Mouse (Mus musculus) spleen, adult 18-20 months (tissue): ENCODE measurements around the gene St6galnac3.

Experiments
- DNase-seq, 2 experiments: peaks; one replicate each; pipeline ENCODE4 v3.0.0; 2022; ENCODE audit warnings: mixed read lengths in 2 of 2

St6galnac3 gene

GRCm38 (mm10) chr3:153689793-153690291, 35.1 kb downstream of the St6galnac3 start:
- no peak for DNase-seq

GRCm38 (mm10) chr3:153687896-153688295, 37.1 kb downstream of the St6galnac3 start:
- no peak for DNase-seq

- no peak for DNase-seq
Measured at GRCm38 (mm10) chr3:153684909-153685308, 40.1 kb downstream of the St6galnac3 start.

GRCm38 (mm10) chr3:153682303-153682702, 42.7 kb downstream of the St6galnac3 start:
- DNase-seq: peak; percentile 12 to 27

GRCm38 (mm10) chr3:153681720-153682119, 43.3 kb downstream of the St6galnac3 start:
- DNase-seq: no peak

GRCm38 (mm10) chr3:153675832-153676231, 49.1 kb downstream of the St6galnac3 start:
- DNase-seq: no peak

- peak in 1 of 2 experiments; percentile 24 for DNase-seq
Measured at GRCm38 (mm10) chr3:153675073-153675472, 49.9 kb downstream of the St6galnac3 start.

GRCm38 (mm10) chr3:153674359-153674758, 50.6 kb downstream of the St6galnac3 start:
- DNase-seq: no peak

- no peak for DNase-seq
Measured at GRCm38 (mm10) chr3:153673451-153673850, 51.5 kb downstream of the St6galnac3 start.

- DNase-seq: no peak
Measured at GRCm38 (mm10) chr3:153670953-153671674, 53.9 kb downstream of the St6galnac3 start.

GRCm38 (mm10) chr3:153669737-153670435, 55.1 kb downstream of the St6galnac3 start:
- no peak for DNase-seq

- DNase-seq: no peak
Measured at GRCm38 (mm10) chr3:153669329-153669728, 55.6 kb downstream of the St6galnac3 start.

- no peak for DNase-seq
Measured at GRCm38 (mm10) chr3:153668447-153669290, 56.3 kb downstream of the St6galnac3 start.

- no peak for DNase-seq
Measured at GRCm38 (mm10) chr3:153664696-153665095, 60.3 kb downstream of the St6galnac3 start.

GRCm38 (mm10) chr3:153663841-153664427, 61.0 kb downstream of the St6galnac3 start:
- DNase-seq: no peak

GRCm38 (mm10) chr3:153662796-153663195, 62.2 kb downstream of the St6galnac3 start:
- DNase-seq: no peak

GRCm38 (mm10) chr3:153661927-153662326, 63.0 kb downstream of the St6galnac3 start:
- no peak for DNase-seq

GRCm38 (mm10) chr3:153659575-153660168, 65.3 kb downstream of the St6galnac3 start:
- DNase-seq: no peak

- peak; percentile 16 to 32 for DNase-seq
Measured at GRCm38 (mm10) chr3:153658051-153658777, 66.8 kb downstream of the St6galnac3 start.

GRCm38 (mm10) chr3:153655071-153655470, 69.9 kb downstream of the St6galnac3 start:
- peak in 1 of 2 experiments; percentile 46 for DNase-seq

GRCm38 (mm10) chr3:153652850-153653249, 72.1 kb downstream of the St6galnac3 start:
- no peak for DNase-seq
